Mouse (Mus musculus): ENCODE data around the gene Leo1.

DNA sequence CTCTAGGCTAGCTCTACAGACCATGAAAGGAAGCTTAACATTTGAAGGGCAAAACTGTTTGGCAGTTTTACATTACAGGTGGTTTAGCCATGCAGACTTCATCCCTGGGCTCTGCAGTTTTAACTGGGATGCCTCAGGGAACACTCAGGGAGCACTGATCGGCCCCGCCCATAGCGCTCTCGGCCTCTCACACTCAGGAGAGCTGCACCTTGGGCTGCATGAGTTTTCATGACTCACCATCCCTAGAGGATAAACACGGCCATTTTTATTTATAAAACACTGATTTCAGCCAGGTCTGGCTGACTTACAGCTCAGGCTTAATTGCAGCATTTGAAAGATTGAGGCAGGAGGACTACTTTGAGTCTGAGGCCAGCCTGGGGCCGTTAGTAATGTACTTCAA, 43.9 kb downstream of the Leo1 start:
- TF ChIP-seq ZNF384 (IDR thresholded peaks at IDR 0.05; ENCODE audit: low read depth, low read length) (no peak), ZC3H11A (IDR thresholded peaks at IDR 0.05; ENCODE audit: borderline replicate concordance, low read depth, low read length) (no peak), HCFC1 (IDR thresholded peaks at IDR 0.05; ENCODE audit: borderline replicate concordance, insufficient read depth, low read length) (no peak), CHD2 (IDR thresholded peaks at IDR 0.05; ENCODE audit: low read depth, low read length) (no peak)
